Mouse (Mus musculus) forebrain, embryonic 15.5 days (tissue): ENCODE measurements around the gene Ptrh1. TPM values are rescaled to one million over a fixed set of nuclear protein-coding genes. Genes with fewer than 3 reads are reported as not detected.

ENCODE experiments used
- ATAC-seq: fragments of 200-750 bp; cut with Nextera tagmentation; replicated peaks from 2 replicates; pipeline ENCODE4 v1.8.0; 2017; ENCODE audit warnings: mild to moderate bottlenecking, moderate TSS enrichment, moderate library complexity
- H3K27ac ChIP-seq: fragments of 300-500 bp; sonication (generic); replicated peaks from 2 replicates; pipeline ENCODE4 v1.5.1; 2015; ENCODE audit warnings: mild to moderate bottlenecking, inconsistent platforms
- H3K27me3 ChIP-seq: fragments of 300-500 bp; sonication (generic); 2 replicates; pipeline ENCODE4 v1.6.1; 2015; ENCODE audit warnings: inconsistent platforms
- H3K36me3 ChIP-seq: fragments of 300-500 bp; sonication (generic); 2 replicates; pipeline ENCODE4 v1.6.1; 2015; ENCODE audit warnings: mild to moderate bottlenecking, inconsistent platforms
- H3K4me1 ChIP-seq: fragments of 300-500 bp; sonication (generic); 2 replicates; pipeline ENCODE4 v1.6.1; 2015; ENCODE audit warnings: inconsistent platforms
- H3K4me2 ChIP-seq: fragments of 300-500 bp; sonication (generic); replicated peaks from 2 replicates; pipeline ENCODE4 v1.6.1; 2015; ENCODE audit warnings: mild to moderate bottlenecking, inconsistent platforms
- H3K4me3 ChIP-seq: fragments of 300-500 bp; sonication (generic); 2 replicates; pipeline ENCODE4 v1.5.1; 2015; ENCODE audit warnings: mild to moderate bottlenecking, inconsistent platforms
- H3K9ac ChIP-seq: fragments of 300-500 bp; sonication (generic); replicated peaks from 2 replicates; pipeline ENCODE4 v1.6.1; 2015; ENCODE audit warnings: mild to moderate bottlenecking, inconsistent platforms
- H3K9me3 ChIP-seq: fragments of 300-500 bp; sonication (generic); 2 replicates; pipeline ENCODE4 v1.6.1; 2016; ENCODE audit warnings: inconsistent platforms
- WGBS: fragments of 180-500 bp; shearing (Covaris S2); methylation state at CpG from one replicate; pipeline ENCODE4 v1.1.7; 2015; ENCODE audit warnings: mixed read lengths; 5-methylcytosine and 5-hydroxymethylcytosine counted together
- polyA plus RNA-seq: library from polyadenylated mRNA; unstranded; fragments of >200 nt; fragmentation: Nextera tagmentation; extraction: Ambion mirVana; gene quantifications from 2 replicates; pipeline ENCODE4 v1.2.1, GENCODE M21; 2015

Gene Ptrh1
- polyA plus RNA-seq, 1 experiment from 2014 or later, result 6.6 TPM

DNA sequence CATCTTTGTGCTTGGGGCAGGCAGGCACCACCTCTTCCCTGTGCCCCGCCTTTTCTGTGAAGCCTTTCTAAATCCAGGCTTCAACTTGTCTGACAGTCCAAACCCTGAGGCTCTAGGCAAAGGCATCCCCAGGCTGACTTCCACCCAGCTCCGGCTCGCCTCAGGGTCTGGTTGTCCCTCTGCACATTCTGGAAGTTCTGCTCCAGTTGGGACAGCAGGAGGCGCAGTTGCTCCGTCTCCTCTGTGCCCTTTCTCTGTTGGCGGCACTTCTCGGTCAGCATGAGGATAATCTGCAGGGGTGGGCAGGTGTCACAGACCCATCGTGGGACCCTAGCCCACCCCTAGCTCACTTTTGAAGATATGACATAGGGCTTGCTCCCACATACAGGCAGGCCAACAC is 3.5 kb downstream of the Ptrh1 start:
- WGBS, result 14% methylated on average over 8 of the region's 8 CpGs
- no peak for ATAC-seq
- Histone ChIP-seq H3K27ac (no peak overlapping the region), H3K4me2 (no peak overlapping the region), H3K4me1 (peaks cover 14% of the 10 kb centered on the region), H3K4me3 (no peak overlapping the region), H3K27me3 (0 out of 2 replicates have a peak, but pooled peaks cover 2% of the 10 kb centered on the region), H3K9me3 (no peaks in the 10 kb centered on the region), H3K36me3 (no peaks in the 10 kb centered on the region), H3K9ac (no peak overlapping the region)

DNA sequence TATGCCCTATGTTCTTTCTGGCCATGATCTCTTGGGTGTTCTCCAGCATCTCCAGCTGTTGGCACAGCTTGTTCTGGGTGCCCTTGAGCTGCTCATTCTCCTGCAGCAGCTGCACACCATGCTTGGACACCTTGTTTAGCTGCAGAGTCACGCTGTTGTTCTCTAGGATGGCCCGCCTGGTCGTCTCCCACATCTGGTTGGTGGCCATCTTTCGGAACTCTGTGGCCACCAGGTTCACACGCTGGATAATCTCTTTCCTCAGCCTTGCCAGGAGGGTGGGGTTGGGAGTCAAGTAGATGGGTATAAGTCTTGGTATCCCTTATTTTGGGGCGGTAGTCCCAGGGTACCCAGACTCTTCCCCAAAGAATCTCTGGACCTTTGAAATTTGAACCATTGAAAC is 4.1 kb downstream of the Ptrh1 start:
- no peak overlapping the region for H3K27ac ChIP-seq
- 0 out of 2 replicates have a peak, but pooled peaks cover 2% of the 10 kb centered on the region for H3K27me3 ChIP-seq
- no peak overlapping the region for H3K4me3 ChIP-seq
- peaks cover 14% of the 10 kb centered on the region for H3K4me1 ChIP-seq
- no peak for ATAC-seq
- no peak overlapping the region for H3K4me2 ChIP-seq
- H3K9me3 ChIP-seq, result no peaks in the 10 kb centered on the region
- no peaks in the 10 kb centered on the region for H3K36me3 ChIP-seq
- WGBS, result 91% methylated on average over 6 of the region's 6 CpGs
- H3K9ac ChIP-seq, result no peak overlapping the region

DNA sequence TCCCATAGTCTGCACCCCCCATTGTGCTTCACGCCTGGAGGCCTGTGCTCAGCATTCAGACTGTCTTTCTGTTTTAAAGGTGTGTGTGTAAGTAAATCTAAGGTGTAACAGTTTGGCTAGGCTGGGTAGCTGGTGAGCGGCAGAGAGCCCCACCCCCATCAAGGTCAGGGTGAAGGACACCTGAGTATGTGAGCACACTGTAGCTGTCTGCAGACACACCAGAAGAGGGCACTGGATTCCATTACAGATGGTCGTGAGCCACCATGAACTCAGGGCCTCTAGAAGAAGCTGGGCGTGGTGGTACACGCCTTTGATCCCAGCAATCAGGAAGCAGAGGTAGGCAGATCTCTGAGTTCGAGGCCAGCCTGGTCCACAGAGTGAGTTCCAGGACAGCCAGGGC is 6.1 kb downstream of the Ptrh1 start:
- Histone ChIP-seq H3K27ac (no peak overlapping the region), H3K9me3 (no peaks in the 10 kb centered on the region), H3K4me3 (no peak overlapping the region), H3K4me1 (no peaks in the 10 kb centered on the region), H3K36me3 (no peaks in the 10 kb centered on the region), H3K27me3 (no peaks in the 10 kb centered on the region), H3K4me2 (no peak overlapping the region), H3K9ac (no peak overlapping the region)
- 81% methylated on average over 6 of the region's 6 CpGs for WGBS
- no peak for ATAC-seq

DNA sequence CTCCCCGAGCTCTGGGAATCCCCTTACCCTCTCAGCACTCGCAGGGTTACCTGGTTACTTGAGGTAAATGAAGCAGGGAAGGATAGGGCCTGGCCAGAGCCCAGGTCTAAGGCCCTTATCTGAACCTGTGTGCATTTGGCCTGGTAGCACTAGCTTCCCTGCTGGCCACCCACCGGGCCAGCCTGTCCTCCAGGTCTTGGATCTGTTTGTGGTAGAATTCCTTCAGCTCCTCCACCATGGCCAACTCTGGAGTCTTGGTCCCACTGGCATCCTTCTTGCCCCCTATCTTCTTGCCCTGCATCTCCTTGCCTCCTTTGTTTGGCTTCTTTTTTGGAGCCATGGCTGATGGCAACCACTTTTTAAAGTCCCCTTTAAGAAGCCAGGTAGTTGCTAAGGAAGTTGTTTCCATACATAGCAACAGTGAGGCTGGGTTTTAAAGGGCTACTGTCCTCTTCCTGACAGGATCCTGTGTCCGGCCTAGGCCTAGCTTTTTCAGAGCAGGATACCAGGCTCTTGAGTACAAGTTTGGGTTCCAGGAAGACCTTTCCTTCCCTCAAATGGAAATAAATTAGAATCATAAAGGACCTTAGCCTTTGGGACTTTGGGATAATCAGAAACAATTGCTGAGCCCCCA is 8.6 kb downstream of the Ptrh1 start, which contains the start of gene Cfap157:
Cfap157 (minus strand) TSS at position 381 of the 634 bp plus-strand sequence.
- no peak within 1 kb of the TSS for H3K4me2 ChIP-seq
- no peaks in the 10 kb centered on the region for H3K27me3 ChIP-seq
- H3K4me1 ChIP-seq, result no peaks in the 10 kb centered on the region
- 76% methylated on average over 4 of the region's 4 CpGs for WGBS
- peaks cover 2% of the 10 kb centered on the region; the same call in 1 of the 2 replicates for H3K36me3 ChIP-seq
- H3K9ac ChIP-seq, result no peak within 1 kb of the TSS
- no peak for ATAC-seq
- no peak within 1 kb of the TSS for H3K4me3 ChIP-seq
- no peaks in the 10 kb centered on the region for H3K9me3 ChIP-seq
- H3K27ac ChIP-seq, result no peak within 1 kb of the TSS

DNA sequence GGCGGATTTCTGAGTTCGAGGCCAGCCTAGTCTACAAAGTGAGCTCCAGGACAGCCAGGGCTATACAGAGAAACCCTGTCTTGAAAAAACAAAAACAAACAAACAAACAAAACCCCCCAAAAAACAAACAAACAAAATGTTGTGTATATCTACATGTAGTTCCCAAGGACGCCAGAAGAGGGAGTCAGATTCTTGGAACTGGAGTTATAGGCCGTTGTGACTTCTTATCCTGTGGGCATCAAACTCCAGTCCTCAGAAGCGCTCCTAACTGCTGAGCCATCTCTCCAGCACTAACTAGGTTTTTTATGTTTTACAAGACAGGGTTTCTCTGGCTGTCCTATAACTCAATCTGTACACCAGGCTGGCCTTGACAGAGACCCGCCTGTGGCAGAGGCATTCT is 11.6 kb downstream of the Ptrh1 start:
- peaks cover 8% of the 10 kb centered on the region; the same call in 1 of the 2 replicates for H3K36me3 ChIP-seq
- no peak overlapping the region for H3K4me2 ChIP-seq
- H3K4me1 ChIP-seq, result no peaks in the 10 kb centered on the region
- H3K27ac ChIP-seq, result no peak overlapping the region
- no peaks in the 10 kb centered on the region for H3K9me3 ChIP-seq
- no peak overlapping the region for H3K4me3 ChIP-seq
- H3K9ac ChIP-seq, result no peak overlapping the region
- no peaks in the 10 kb centered on the region for H3K27me3 ChIP-seq
- WGBS, result 61% methylated on average over 6 of the region's 6 CpGs
- no peak for ATAC-seq

DNA sequence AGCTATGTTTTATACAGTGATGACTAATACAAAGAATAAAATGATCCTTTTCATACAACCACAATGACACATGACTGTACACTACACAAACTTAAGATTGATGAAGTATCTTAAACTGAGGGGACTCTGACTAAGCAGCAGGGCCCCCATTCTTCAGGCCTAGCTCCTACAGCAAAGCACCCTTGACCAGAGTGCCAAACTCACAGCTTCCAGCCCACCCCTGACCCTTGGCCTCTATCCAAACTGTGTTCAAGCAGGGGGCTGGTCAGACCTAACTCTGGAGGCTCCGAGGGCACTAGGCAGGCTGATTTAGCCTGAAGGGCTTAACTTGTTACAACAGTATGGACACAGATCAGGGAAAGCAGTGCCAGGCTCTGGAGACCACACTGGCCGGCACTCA is 13.0 kb downstream of the Ptrh1 start:
- Histone ChIP-seq H3K36me3 (peaks cover 12% of the 10 kb centered on the region; the same call in 1 of the 2 replicates), H3K4me2 (no peak overlapping the region), H3K9ac (no peak overlapping the region), H3K27ac (no peak overlapping the region), H3K4me3 (no peak overlapping the region), H3K4me1 (no peaks in the 10 kb centered on the region), H3K9me3 (no peaks in the 10 kb centered on the region), H3K27me3 (no peaks in the 10 kb centered on the region)
- WGBS, result 62% methylated on average over 2 of the region's 2 CpGs
- ATAC-seq, result no peak

DNA sequence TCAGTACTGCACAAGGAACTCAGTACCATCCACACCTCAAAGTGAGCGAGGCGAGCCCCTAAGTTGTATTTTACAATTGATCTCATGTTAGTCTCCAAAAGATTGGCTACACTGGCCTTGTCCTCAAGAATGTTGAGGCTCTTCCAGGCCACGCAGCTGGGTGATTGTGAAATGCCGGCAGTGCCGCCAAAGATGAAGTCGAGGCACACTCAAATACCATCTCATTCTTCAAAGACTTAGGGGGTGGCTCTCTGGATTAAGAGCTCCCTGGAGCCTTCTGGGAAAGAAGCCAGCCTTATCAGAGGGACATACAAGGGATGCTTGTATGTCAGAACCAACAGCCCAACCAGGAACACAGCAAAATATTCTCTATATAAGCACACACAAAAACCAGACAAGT is 15.7 kb downstream of the Ptrh1 start:
- Histone ChIP-seq H3K36me3 (peaks cover 35% of the 10 kb centered on the region), H3K9me3 (no peaks in the 10 kb centered on the region), H3K27me3 (no peaks in the 10 kb centered on the region), H3K4me3 (no peak overlapping the region), H3K4me2 (no peak overlapping the region), H3K9ac (no peak overlapping the region), H3K27ac (0 out of 2 replicates have a peak overlapping the region, but pooled peaks have one; percentile 16), H3K4me1 (no peaks in the 10 kb centered on the region)
- WGBS, result 70% methylated on average over 6 of the region's 6 CpGs
- no peak for ATAC-seq

DNA sequence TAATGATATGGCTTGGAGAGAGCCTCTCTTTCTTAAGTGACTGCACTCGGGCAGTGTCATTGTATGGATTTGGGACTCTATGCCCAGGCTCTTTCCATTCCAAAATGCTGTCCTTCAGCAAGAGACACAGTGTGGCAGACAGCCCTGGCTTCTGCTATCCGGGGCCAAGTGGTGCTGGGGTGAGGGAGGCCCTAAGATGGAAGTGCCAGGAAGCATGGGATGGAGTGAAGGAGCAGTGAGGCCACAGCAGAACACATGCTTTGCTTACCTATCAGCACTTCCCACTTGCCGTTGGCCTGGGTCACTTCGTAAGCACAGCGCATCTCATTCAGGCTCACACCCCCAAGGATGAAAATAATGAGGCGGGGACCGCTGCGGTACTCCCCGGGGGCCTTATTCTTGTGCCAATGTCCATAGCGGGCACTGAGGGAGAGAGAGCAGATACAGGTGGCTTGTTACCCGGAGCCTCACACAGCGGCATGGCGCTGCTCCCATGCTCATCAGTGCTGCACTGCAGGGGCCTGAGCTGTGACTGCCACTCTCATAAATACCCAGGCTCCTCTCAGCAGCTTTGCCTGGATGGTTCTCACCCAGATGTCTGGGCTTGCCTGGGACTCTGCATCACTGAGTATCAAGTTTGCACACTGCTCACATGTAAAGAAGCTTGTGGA is 20.3 kb downstream of the Ptrh1 start:
- Histone ChIP-seq H3K9me3 (no peaks in the 10 kb centered on the region), H3K4me3 (no peak overlapping the region), H3K9ac (no peak overlapping the region), H3K4me1 (no peaks in the 10 kb centered on the region), H3K27me3 (no peaks in the 10 kb centered on the region), H3K27ac (no peak overlapping the region), H3K4me2 (no peak overlapping the region), H3K36me3 (peaks cover 73% of the 10 kb centered on the region)
- no peak for ATAC-seq
- 84% methylated on average over 13 of the region's 13 CpGs for WGBS

DNA sequence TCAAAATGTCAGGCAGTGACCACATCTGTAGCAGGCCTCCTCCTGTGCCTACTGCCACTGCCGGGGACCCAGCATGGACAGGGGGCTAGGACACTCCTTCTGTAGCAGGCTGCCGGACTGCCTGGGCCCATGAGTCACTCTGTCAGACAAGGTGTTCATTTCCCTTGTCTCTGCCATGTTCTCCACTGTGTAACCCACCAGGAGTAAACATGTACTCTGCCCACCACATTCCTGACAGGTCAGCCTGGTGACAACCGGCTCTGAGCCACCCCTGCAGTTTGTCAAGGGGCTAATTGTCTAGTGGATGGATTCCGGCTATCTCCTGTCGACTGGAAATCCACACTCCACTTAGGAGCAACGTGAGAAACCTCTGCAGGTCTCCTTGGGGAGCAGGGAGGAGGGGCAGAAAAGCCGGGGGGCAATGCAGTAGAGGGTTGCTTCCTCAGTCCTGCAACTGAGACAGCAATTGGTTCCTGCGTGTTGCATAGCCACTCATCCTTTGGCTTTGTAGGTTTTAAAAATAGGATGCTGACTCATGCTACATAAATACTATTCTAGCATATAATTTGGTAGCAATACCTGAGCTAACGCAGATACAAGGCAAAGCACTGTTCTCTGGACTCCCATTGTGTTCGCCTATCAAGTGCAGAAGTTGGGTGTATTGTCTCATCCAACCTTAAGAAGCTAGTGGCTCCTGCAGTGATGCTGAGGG is 22.8 kb downstream of the Ptrh1 start:
- Histone ChIP-seq H3K4me3 (no peak overlapping the region), H3K9me3 (no peaks in the 10 kb centered on the region), H3K9ac (no peak overlapping the region), H3K4me1 (no peaks in the 10 kb centered on the region), H3K36me3 (peaks cover 90% of the 10 kb centered on the region), H3K4me2 (no peak overlapping the region), H3K27ac (no peak overlapping the region), H3K27me3 (no peaks in the 10 kb centered on the region)
- 85% methylated on average over 10 of the region's 10 CpGs for WGBS
- ATAC-seq, result no peak

DNA sequence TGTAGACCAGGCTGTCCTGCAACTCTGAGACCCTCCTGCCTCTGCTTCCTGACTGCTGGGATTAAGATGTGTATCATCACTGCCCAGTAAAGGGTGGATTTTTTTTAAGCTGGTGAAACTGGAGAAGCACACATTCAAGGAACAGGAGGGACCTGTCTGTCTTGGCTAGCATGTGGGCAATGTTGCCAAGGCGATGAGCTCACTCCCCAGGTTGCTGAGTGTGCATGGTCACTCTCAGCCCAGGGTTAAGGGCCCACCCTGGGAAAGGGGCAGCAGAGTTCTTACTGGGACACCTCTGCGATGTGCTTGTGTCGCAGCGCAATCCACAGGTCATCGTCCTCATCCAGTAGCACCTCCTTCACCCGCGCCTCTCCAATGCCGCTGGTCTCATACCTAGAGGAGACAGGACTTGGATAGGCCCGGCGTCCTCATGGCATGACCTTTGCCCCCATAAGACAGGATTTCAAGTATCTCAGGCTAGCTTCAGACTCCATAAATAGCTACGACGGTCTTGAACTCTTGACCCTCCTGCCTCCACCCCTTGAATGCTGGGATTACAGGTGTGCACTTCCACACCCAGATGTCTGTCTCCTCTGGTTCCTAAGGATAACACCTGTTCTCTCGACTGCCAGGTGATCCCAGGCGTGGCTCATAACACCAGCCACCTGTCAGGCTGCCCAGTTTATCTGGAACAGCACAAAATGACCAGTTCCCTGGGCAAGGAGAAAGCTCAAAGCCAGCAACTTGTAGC is 33.4 kb downstream of the Ptrh1 start:
- Histone ChIP-seq H3K36me3 (peaks cover 80% of the 10 kb centered on the region), H3K4me3 (no peak overlapping the region), H3K4me2 (no peak overlapping the region), H3K27ac (no peak overlapping the region), H3K27me3 (no peaks in the 10 kb centered on the region), H3K4me1 (no peaks in the 10 kb centered on the region), H3K9me3 (no peaks in the 10 kb centered on the region), H3K9ac (no peak overlapping the region)
- ATAC-seq, result no peak
- 93% methylated on average over 14 of the region's 14 CpGs for WGBS

DNA sequence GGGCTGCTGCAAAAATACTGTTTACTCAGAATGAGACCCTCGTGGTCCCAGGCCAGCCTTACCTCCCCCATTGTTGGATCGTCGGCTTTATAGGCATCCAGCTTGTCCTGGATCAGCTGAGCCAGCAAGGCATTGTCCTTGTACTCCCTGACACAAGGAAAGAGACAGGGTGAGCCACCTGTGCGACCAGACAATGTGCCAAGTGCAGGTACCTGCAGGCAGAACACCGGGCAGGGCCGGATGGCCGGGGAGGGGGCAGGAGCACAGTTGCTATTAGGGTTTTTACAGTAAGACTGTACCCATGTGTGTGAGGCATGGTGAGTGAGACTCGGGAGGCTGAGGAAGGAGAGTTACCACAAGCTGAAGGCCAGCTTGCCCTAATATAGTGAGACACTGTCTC is 36.4 kb downstream of the Ptrh1 start:
- no peak overlapping the region for H3K4me2 ChIP-seq
- WGBS, result 88% methylated on average over 8 of the region's 8 CpGs
- peaks cover 73% of the 10 kb centered on the region for H3K36me3 ChIP-seq
- no peak overlapping the region for H3K4me3 ChIP-seq
- H3K9ac ChIP-seq, result no peak overlapping the region
- H3K27ac ChIP-seq, result no peak overlapping the region
- no peaks in the 10 kb centered on the region for H3K27me3 ChIP-seq
- no peak for ATAC-seq
- H3K9me3 ChIP-seq, result no peaks in the 10 kb centered on the region
- H3K4me1 ChIP-seq, result peaks cover 4% of the 10 kb centered on the region

DNA sequence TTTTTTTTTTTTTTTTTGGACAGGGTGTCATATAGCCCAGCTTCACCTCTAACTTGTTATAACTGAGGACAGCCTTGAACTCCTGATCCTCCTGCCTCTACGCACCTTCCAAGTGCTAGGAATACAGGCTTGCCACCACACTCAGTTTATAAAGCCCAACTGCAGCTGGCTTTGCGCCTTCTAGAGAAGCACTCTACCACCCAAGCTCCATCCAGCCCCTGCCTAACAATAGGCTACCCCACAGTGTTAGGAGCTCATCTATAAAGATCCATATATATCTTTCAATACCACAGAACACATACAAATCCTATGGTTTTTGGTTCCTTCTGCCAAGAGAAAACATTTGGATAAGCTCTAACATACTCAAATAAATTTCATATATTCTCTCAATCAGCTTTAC is 40.9 kb downstream of the Ptrh1 start:
- Histone ChIP-seq H3K9me3 (no peaks in the 10 kb centered on the region), H3K27ac (peak overlapping the region; percentile 88), H3K4me1 (peaks cover 14% of the 10 kb centered on the region), H3K4me2 (no peak overlapping the region), H3K4me3 (no peak overlapping the region), H3K9ac (no peak overlapping the region), H3K36me3 (peaks cover 56% of the 10 kb centered on the region), H3K27me3 (no peaks in the 10 kb centered on the region)
- WGBS, result 68% methylated on average over 2 of the region's 2 CpGs
- peak; percentile 46; the same call in 1 of the 2 replicates for ATAC-seq
